Mouse (Mus musculus): ENCODE measurements at regions not wholly inside any gene's neighbourhood (a gene's known extent, or its start where the extent isn't known, plus 50 kb on each side); places are given as distances from the start of the nearest gene placed in this dataset.

GRCm38 (mm10) chr12:105898580-105899293 lies 111.3 kb upstream of the Vrk1 start:
- no peak for TF ChIP-seq CTCF (IDR thresholded peaks at IDR 0.05; ENCODE audit: low read depth)
- H3K4me3 ChIP-seq (ENCODE audit: low read depth, low read length) = no peak overlapping the region
- H3K9me3 ChIP-seq (ENCODE audit: control insufficient read depth) = 0 out of 2 replicates have a peak, but pooled peaks cover 2% of the 10 kb centered on the region
- no peak overlapping the region for H3K27ac ChIP-seq (ENCODE audit: low read depth, low read length)
- H3K9ac ChIP-seq (ENCODE audit: low read depth, low read length) = no peak overlapping the region
- H3K27me3 ChIP-seq (replicated peaks; ENCODE audit: control insufficient read depth, insufficient read depth, low read length) = no peaks in the 10 kb centered on the region
- H3K4me2 ChIP-seq (replicated peaks; ENCODE audit: low read depth) = no peak overlapping the region
- WGBS = 92% methylated on average over 12 of the region's 12 CpGs
- no peaks in the 10 kb centered on the region for H3K4me1 ChIP-seq (replicated peaks; ENCODE audit: control insufficient read depth, insufficient read depth, low read length)
- no peaks in the 10 kb centered on the region for H3K36me3 ChIP-seq (ENCODE audit: control insufficient read depth, insufficient read depth)
- ATAC-seq = no peak

- no peak overlapping the region for H3K4me2 ChIP-seq (replicated peaks; ENCODE audit: low read depth)
- H3K4me3 ChIP-seq (ENCODE audit: low read depth, low read length) = no peak overlapping the region
- H3K9ac ChIP-seq (ENCODE audit: low read depth, low read length) = no peak overlapping the region
- no peaks in the 10 kb centered on the region for H3K27me3 ChIP-seq (replicated peaks; ENCODE audit: control insufficient read depth, insufficient read depth, low read length)
- ATAC-seq = no peak
- 68% methylated on average over 9 of the region's 9 CpGs for WGBS
- 0 out of 2 replicates have a peak, but pooled peaks cover 2% of the 10 kb centered on the region for H3K9me3 ChIP-seq (ENCODE audit: control insufficient read depth)
- no peak for TF ChIP-seq CTCF (IDR thresholded peaks at IDR 0.05; ENCODE audit: low read depth)
- H3K4me1 ChIP-seq (replicated peaks; ENCODE audit: control insufficient read depth, insufficient read depth, low read length) = no peaks in the 10 kb centered on the region
- H3K27ac ChIP-seq (ENCODE audit: low read depth, low read length) = no peak overlapping the region
- H3K36me3 ChIP-seq (ENCODE audit: control insufficient read depth, insufficient read depth) = no peaks in the 10 kb centered on the region
These were observed 110.6 kb upstream of the Vrk1 start for GRCm38 (mm10) chr12:105899294-105899909.

- 0 out of 2 replicates have a peak, but pooled peaks cover 2% of the 10 kb centered on the region for H3K9me3 ChIP-seq (ENCODE audit: control insufficient read depth)
- TF ChIP-seq CTCF (IDR thresholded peaks at IDR 0.05; ENCODE audit: low read depth) = no peak
- no peaks in the 10 kb centered on the region for H3K4me1 ChIP-seq (replicated peaks; ENCODE audit: control insufficient read depth, insufficient read depth, low read length)
- no peaks in the 10 kb centered on the region for H3K36me3 ChIP-seq (ENCODE audit: control insufficient read depth, insufficient read depth)
- H3K4me2 ChIP-seq (replicated peaks; ENCODE audit: low read depth) = no peak overlapping the region
- no peak for ATAC-seq
- WGBS = 88% methylated on average over 6 of the region's 6 CpGs
- H3K4me3 ChIP-seq (ENCODE audit: low read depth, low read length) = no peak overlapping the region
- H3K27me3 ChIP-seq (replicated peaks; ENCODE audit: control insufficient read depth, insufficient read depth, low read length) = no peaks in the 10 kb centered on the region
- no peak overlapping the region for H3K27ac ChIP-seq (ENCODE audit: low read depth, low read length)
- no peak overlapping the region for H3K9ac ChIP-seq (ENCODE audit: low read depth, low read length)
These were observed 109.5 kb upstream of the Vrk1 start for GRCm38 (mm10) chr12:105900479-105900878.

GRCm38 (mm10) chr12:105903072-105903471 lies 107.0 kb upstream of the Vrk1 start:
- no peaks in the 10 kb centered on the region for H3K4me1 ChIP-seq (replicated peaks; ENCODE audit: control insufficient read depth, insufficient read depth, low read length)
- no peak for ATAC-seq
- 0 out of 2 replicates have a peak, but pooled peaks have one; percentile 18 for TF ChIP-seq CTCF (IDR thresholded peaks at IDR 0.05; ENCODE audit: low read depth)
- H3K4me2 ChIP-seq (replicated peaks; ENCODE audit: low read depth) = no peak overlapping the region
- WGBS = 39% methylated on average over 8 of the region's 8 CpGs
- 0 out of 2 replicates have a peak, but pooled peaks cover 2% of the 10 kb centered on the region for H3K9me3 ChIP-seq (ENCODE audit: control insufficient read depth)
- H3K27me3 ChIP-seq (replicated peaks; ENCODE audit: control insufficient read depth, insufficient read depth, low read length) = no peaks in the 10 kb centered on the region
- no peak overlapping the region for H3K9ac ChIP-seq (ENCODE audit: low read depth, low read length)
- H3K27ac ChIP-seq (ENCODE audit: low read depth, low read length) = no peak overlapping the region
- H3K4me3 ChIP-seq (ENCODE audit: low read depth, low read length) = no peak overlapping the region
- no peaks in the 10 kb centered on the region for H3K36me3 ChIP-seq (ENCODE audit: control insufficient read depth, insufficient read depth)

- no peak overlapping the region for H3K4me3 ChIP-seq (ENCODE audit: low read depth, low read length)
- no peaks in the 10 kb centered on the region for H3K27me3 ChIP-seq (replicated peaks; ENCODE audit: control insufficient read depth, insufficient read depth, low read length)
- H3K4me1 ChIP-seq (replicated peaks; ENCODE audit: control insufficient read depth, insufficient read depth, low read length) = no peaks in the 10 kb centered on the region
- WGBS = 17% methylated on average over 7 of the region's 7 CpGs
- no peak for TF ChIP-seq CTCF (IDR thresholded peaks at IDR 0.05; ENCODE audit: low read depth)
- H3K27ac ChIP-seq (ENCODE audit: low read depth, low read length) = no peak overlapping the region
- H3K36me3 ChIP-seq (ENCODE audit: control insufficient read depth, insufficient read depth) = no peaks in the 10 kb centered on the region
- no peak overlapping the region for H3K4me2 ChIP-seq (replicated peaks; ENCODE audit: low read depth)
- no peaks in the 10 kb centered on the region for H3K9me3 ChIP-seq (ENCODE audit: control insufficient read depth)
- no peak overlapping the region for H3K9ac ChIP-seq (ENCODE audit: low read depth, low read length)
- peak; percentile 39; the same call in 1 of the 2 replicates for ATAC-seq
These were observed 103.4 kb upstream of the Vrk1 start for GRCm38 (mm10) chr12:105906584-105906983.

- no peak for ATAC-seq
- no peak for TF ChIP-seq CTCF (IDR thresholded peaks at IDR 0.05; ENCODE audit: low read depth)
- no peak overlapping the region for H3K4me3 ChIP-seq (ENCODE audit: low read depth, low read length)
- H3K4me2 ChIP-seq (replicated peaks; ENCODE audit: low read depth) = no peak overlapping the region
- no peaks in the 10 kb centered on the region for H3K36me3 ChIP-seq (ENCODE audit: control insufficient read depth, insufficient read depth)
- no peaks in the 10 kb centered on the region for H3K4me1 ChIP-seq (replicated peaks; ENCODE audit: control insufficient read depth, insufficient read depth, low read length)
- H3K27me3 ChIP-seq (replicated peaks; ENCODE audit: control insufficient read depth, insufficient read depth, low read length) = no peaks in the 10 kb centered on the region
- no peak overlapping the region for H3K9ac ChIP-seq (ENCODE audit: low read depth, low read length)
- 65% methylated on average over 13 of the region's 13 CpGs for WGBS
- H3K27ac ChIP-seq (ENCODE audit: low read depth, low read length) = no peak overlapping the region
- no peaks in the 10 kb centered on the region for H3K9me3 ChIP-seq (ENCODE audit: control insufficient read depth)
These were observed 102.0 kb upstream of the Vrk1 start for GRCm38 (mm10) chr12:105907851-105908620.
